In the genomic region with DNA sequence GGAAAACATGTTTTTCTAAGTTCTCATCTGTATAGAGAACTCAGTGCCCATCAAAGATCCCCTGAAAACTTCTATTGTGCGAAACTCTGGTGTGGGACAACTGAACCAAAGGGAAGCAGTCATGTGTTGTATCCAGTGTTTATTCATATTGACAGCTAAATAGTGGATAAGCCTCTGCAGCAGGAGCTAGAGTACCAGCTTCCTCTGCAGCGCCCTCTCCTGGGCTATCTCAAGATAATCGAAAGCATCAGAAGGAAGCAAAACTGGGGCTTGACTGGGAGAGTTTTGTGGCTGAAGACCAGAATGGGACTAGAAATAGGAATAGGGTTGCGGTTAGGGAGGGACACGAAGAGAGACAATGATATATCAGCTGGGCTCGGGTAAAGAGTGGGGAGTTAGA, we compare ENCODE assay signal across 12 mouse cellular contexts. TPM values are rescaled to one million over a fixed set of nuclear protein-coding genes. Genes with fewer than 3 reads are reported as not detected.
DNase-seq lines count a peak whose midpoint lies in the region; ATAC-seq and TF ChIP-seq lines count a peak whose summit lies in the region.
"Had no signal": no experiment of that assay in that cellular context is flagged by ENCODE, and none has a peak within 500 bp of the region (broad histone marks: within the 10 kb centered on the region; RNA-seq: fewer than 3 reads in every experiment).

No protein-coding gene starts in this region.

- H3K4me2 ChIP-seq in liver, postnatal 0 days (ENCODE audit: low read depth, low read length) = no peak overlapping the region
- H3K4me2 ChIP-seq in heart, embryonic 12.5 days = no peak overlapping the region
- H3K4me2 ChIP-seq: heart, embryonic 13.5 days had no signal

- ATAC-seq in liver, postnatal 0 days = peak; percentile 69
- no peak for ATAC-seq in heart, embryonic 12.5 days (ENCODE audit: insufficient number of reproducible peaks, low FRiP score)

- peak; percentile 60 for TF ChIP-seq CTCF in liver, postnatal 0 days (IDR thresholded peaks at IDR 0.05; ENCODE audit: low read depth)

- no peak overlapping the region for H3K9ac ChIP-seq in liver, postnatal 0 days (replicated peaks)
- H3K9ac ChIP-seq in heart, embryonic 12.5 days = no peak overlapping the region
- H3K9ac ChIP-seq: heart, embryonic 13.5 days had no signal

- H3K4me3 ChIP-seq in liver, postnatal 0 days (ENCODE audit: low read depth, low read length) = no peak overlapping the region
- no peak overlapping the region for H3K4me3 ChIP-seq in heart, embryonic 12.5 days
- H3K4me3 ChIP-seq: heart, embryonic 13.5 days; limb, embryonic 10.5 days had no signal

- no peak overlapping the region for H3K27ac ChIP-seq in liver, postnatal 0 days (ENCODE audit: low read depth)
- no peak overlapping the region for H3K27ac ChIP-seq in heart, embryonic 12.5 days (ENCODE audit: poor library complexity, severe bottlenecking)
- H3K27ac ChIP-seq: heart, embryonic 13.5 days; limb, embryonic 10.5 days had no signal

- no peaks in the 10 kb centered on the region for H3K4me1 ChIP-seq in liver, postnatal 0 days (ENCODE audit: insufficient read depth)
- H3K4me1 ChIP-seq in heart, embryonic 12.5 days (replicated peaks) = no peaks in the 10 kb centered on the region
- H3K4me1 ChIP-seq: heart, embryonic 13.5 days had no signal

- 41% methylated on average over 6 of the region's 6 CpGs for WGBS in liver, postnatal 0 days (ENCODE audit: insufficient replicate concordance)
- WGBS in heart, embryonic 12.5 days = 42% methylated on average over 6 of the region's 6 CpGs

- no peaks in the 10 kb centered on the region for H3K36me3 ChIP-seq in liver, postnatal 0 days (replicated peaks; ENCODE audit: insufficient read depth, low read length)
- H3K36me3 ChIP-seq in heart, embryonic 12.5 days = no peaks in the 10 kb centered on the region
- H3K36me3 ChIP-seq: G1E; heart, embryonic 13.5 days; limb, embryonic 10.5 days had no signal

- H3K9me3 ChIP-seq in liver, postnatal 0 days (ENCODE audit: low read length) = no peaks in the 10 kb centered on the region
- no peaks in the 10 kb centered on the region for H3K9me3 ChIP-seq in heart, embryonic 12.5 days (replicated peaks)
- H3K9me3 ChIP-seq: G1E; heart, embryonic 13.5 days; limb, embryonic 10.5 days had no signal

- DNase-seq in embryo, embryonic 10 days (ENCODE audit: low spot score) = peak; percentile 24
- DNase-seq in embryo, embryonic 9.5 days (ENCODE audit: extremely low spot score) = no peak
- DNase-seq in liver, postnatal 0 days = peak; percentile 39
- no peak for DNase-seq in liver
- DNase-seq in NIH3T3 (ENCODE audit: low read depth) = peak; percentile 5
- peak; percentile 66 to 70 for DNase-seq in kidney, postnatal 25 days
- no peak for DNase-seq in urinary bladder, adult 18-20 months (ENCODE audit: low spot score in 2 of 2)

- no peak for TF ChIP-seq EP300 in liver, postnatal 0 days (IDR thresholded peaks at IDR 0.05; ENCODE audit: low read depth)

- no peaks in the 10 kb centered on the region for H3K27me3 ChIP-seq in liver, postnatal 0 days (ENCODE audit: insufficient read depth, low read length)
- no peaks in the 10 kb centered on the region for H3K27me3 ChIP-seq in heart, embryonic 12.5 days (replicated peaks)

RNA-seq across cellular contexts. Expression of gene Acsm4, which starts 18.9 kb away (rescaled TPM):
- polyA plus RNA-seq in liver, postnatal 0 days (2015; fragmentation: Nextera tagmentation; extraction: Ambion mirVana) = not detected in 2 replicates
- polyA plus RNA-seq in heart, embryonic 12.5 days (2016; fragmentation: Nextera tagmentation; extraction: Ambion mirVana) = not detected in 2 replicates
- polyA plus RNA-seq: G1E; heart, embryonic 13.5 days; limb, embryonic 10.5 days; stomach, embryonic 14.5 days had no signal

RNA-seq across cellular contexts. Expression of gene Thumpd1, which starts 49.7 kb away (rescaled TPM):
- 18.2 and 19.3 TPM in 2 replicates for polyA plus RNA-seq in liver, postnatal 0 days (2015; fragmentation: Nextera tagmentation; extraction: Ambion mirVana)
- polyA plus RNA-seq in heart, embryonic 12.5 days (2016; fragmentation: Nextera tagmentation; extraction: Ambion mirVana) = 58.4 and 59.6 TPM in 2 replicates

Comparison
In these comparisons a context has a peak if more than half of its experiments do, and no peak if none do; other contexts are left out.
1. DNase-seq: peak in embryo, embryonic 10 days (single experiment), liver, postnatal 0 days (single experiment), NIH3T3 (single experiment) and kidney, postnatal 25 days (2 of 2); none in embryo, embryonic 9.5 days (single experiment), liver (single experiment) and urinary bladder, adult 18-20 months (0 of 2).